Mouse (Mus musculus): ENCODE measurements around the gene Psmb9. TPM values are rescaled to one million over a fixed set of nuclear protein-coding genes. Genes with fewer than 3 reads are reported as not detected.
A peak's percentile ranks its signal among the peaks of the same experiment; 100 is the strongest.
"Not testable (repeated sequence)": the region's sequence is repeated elsewhere in the genome, so short reads cannot be mapped to it uniquely, and the experiment has no call there.

Gene Psmb9
- polyA plus RNA-seq, 3 experiments from 2014 or later, result 330 to 403 (median 338) TPM

DNA sequence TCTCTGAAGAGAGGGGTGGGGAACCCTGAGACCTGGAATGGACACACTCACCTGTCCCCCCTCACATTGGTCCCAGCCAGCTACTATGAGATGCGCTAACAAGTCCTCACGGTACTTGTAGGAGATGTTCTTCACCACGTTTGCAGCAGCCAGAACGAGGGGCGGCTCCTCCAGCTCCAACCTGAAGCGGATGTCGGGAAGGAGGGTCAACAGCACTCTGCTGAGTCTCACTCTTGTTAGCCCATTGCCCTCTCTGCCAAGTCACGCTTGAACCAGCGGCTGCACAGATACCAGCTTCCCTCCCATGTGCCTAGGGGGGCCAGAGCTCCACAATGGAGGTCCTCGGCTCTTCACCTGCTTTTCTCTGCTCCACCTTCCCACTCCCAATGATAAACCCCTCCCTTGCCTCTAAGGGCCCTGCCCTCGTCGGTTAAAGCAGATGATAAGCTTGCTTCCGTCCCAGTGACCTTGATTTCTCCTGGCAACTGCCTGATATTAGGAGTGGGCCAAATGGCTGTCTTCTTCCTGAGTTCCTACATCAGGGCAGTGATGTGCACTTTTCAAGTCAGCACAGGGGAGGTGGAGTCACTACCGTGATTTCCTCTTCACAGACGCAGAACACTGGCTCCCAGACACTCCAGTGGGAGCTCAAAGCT, 3.9 kb downstream of the Psmb9 start:
- ATAC-seq, result no peak

DNA sequence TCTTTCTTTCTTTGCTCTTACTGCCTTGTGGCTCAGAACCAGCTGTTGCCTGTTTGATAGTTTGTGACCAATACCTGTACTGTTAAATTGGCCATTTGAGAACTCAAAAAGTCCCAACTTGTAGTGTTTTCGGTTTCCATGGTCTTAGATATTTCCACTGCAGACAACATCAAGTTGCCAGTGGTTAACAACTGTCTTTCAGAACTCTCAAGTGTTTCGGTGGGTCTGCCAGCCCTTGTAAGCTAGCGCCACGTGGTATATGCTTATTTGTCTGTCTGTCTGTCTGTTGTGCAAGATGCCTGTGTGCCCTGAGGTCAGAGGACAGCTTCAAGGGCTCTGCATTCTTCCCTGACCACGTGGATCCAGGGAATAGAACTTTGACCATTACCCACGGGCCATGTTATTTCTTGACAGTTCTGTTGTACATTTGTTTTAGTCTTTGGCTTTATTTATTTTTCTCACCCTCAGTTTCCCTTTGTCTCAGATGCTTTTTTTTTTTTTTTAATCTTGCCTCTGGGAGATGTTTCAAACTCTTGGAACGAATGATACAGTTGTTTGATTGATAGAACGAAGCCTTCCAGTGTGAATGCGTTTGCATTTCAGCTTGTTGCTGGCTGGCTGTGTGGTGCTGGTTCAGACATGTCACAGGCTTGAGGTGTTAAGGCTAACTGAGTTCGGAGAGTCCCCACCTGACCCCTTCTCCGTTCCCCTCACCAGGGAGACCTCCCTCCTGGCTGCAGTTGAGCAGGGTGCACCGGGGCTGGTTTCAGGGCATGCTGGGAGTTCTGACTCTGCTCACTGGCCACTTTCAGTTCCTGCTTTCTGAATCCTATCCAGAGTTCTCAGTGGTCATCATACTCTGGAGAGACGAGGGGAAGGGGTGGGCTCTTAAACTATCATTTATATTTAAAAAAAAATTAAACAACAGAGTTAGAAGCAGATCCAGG, 7.4 kb downstream of the Psmb9 start:
- no peak for ATAC-seq

DNA sequence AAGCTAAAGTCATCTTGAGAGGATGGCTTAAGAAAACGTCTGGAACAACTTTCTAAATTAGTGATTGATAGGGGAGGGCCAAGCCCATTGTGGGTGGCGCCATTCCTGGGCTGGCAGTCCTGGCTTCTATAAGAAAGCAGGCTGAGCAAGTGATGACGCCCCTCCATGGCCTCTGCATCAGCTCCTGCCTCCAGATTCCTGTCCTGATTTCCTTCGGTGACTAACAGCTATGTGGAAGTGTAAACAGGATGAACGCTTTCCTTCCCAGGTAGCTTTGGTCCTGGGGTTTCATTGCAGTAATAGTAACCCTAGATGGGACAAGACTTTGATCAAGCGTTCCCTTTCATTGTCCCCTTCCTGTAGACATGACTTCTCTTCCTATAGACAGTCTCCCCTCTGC, 8.5 kb downstream of the Psmb9 start:
- ATAC-seq, result no peak

DNA sequence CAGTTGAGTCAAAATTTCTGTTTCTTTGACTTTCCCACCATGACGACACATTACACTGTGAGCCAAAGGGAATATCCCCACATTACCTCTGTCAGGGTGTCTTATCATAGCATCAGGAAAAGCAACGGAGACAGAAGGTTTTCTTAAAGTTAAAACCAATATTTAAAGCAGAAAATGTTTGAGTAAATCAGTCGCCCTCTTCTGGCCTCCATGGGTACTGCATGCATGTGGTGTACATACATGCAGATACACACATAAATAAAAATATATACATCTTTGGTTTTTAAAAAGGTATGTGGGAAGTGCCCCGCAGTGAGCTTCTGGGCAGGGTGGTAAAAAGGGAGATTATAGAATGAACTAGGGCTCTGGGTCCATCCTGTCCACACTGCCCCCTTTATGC, 10.4 kb downstream of the Psmb9 start:
- no peak for ATAC-seq

DNA sequence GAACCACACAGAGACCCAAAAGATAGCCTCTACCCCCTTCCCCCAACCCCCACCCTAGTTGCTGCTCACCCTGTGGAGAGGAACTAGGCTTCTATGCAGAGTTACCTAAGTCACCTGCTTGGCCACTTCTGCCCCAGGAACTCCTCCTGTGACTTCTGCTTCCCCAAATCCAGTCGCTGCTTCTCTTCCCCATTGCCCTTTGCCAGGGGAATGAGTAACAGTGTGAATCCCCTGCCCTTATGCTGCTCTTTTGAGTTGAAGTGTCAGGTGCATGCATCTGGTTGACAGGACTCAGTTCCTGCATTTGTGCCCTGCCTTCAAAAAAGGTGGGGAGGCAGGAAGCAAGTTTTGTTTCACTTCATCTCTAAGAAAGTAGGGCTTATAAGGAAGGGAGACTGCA, 13.5 kb downstream of the Psmb9 start:
- no peak for ATAC-seq

DNA sequence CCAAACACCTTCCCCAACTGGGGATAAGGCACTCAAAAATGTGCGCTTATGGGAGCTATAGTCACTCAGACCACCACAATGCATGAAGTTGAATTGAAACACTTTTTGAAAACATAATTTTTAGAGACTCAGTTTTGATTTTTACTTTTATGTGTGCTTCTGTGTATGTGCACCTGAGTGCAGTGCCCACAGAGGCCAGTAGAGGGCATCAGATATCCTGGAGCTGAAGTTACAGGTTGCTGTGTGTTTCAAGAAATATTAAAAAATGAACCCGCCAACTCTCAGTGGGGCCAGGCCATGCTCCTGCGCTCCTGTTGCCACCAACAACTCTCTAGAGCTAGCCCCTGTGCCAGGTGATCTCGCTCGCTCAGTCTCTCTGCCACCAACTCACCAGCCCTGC, 15.0 kb downstream of the Psmb9 start:
- no peak for ATAC-seq

DNA sequence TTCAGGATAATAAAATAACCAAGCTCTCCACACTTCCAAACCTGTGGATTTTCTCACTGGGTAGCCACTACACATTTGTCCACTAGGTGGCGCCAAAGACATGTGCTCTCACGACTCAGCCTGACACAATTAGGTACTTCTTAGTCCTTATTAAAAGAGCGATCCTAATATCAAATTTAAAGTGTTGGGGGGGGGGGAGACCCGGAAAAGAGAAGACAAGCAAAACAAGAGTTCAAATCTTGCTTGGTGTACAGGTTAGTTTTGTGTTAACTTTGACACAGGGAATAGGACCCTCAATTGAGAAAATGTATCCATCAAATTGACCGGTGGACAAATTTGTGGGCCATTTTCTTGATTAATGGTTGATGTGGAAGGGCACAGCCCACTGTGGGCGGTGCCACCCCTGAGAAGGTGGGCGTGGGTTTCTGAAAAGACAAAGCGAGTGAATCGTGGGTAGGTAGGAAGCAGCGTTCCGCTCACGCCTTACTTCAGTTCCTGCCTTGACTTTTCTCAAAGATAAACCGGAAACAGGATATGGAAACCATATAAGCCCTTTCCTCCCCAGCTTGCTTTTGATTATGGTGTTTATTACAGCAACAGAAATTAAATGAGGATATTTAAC, 16.6 kb downstream of the Psmb9 start:
- ATAC-seq, result peak; percentile 95

DNA sequence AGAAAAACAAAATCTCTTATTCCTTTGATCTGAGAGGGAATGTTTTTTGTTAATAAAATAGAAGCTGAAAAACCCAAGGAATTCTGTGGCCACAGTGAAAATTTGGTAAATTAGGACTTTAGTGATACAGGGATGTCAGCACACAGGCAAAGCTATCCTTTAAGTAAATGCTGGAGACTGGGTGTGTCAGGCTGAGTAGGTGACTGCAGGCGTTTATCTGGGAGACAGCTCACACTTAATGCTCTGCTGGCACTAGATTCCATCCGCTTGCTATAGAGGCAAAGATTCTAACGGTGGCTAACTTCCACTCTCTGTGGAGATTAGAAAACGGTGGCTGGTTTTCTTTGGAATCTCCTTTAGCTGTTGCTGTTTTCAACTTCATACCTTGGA, 17.1 kb downstream of the Psmb9 start:
- ATAC-seq, result peak; percentile 14

DNA sequence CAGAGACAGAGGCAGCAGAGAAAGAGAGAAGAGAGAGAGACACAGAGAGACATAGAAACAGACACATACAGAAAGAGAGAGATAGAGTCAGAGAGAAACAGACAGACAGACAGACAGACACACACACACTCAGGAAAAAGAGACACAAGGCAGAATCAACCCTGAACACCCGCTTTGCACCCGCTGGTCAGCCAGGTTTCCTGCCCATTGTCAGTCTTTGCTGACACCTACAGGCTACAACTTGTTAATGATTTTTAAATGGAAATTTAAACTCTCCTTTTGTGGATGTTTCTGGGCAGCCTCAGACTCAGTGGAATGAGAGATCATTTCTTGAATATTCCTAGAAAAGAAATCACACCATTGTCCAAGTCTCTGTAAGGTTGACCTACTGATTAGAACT, 18.3 kb downstream of the Psmb9 start:
- ATAC-seq, result no peak

DNA sequence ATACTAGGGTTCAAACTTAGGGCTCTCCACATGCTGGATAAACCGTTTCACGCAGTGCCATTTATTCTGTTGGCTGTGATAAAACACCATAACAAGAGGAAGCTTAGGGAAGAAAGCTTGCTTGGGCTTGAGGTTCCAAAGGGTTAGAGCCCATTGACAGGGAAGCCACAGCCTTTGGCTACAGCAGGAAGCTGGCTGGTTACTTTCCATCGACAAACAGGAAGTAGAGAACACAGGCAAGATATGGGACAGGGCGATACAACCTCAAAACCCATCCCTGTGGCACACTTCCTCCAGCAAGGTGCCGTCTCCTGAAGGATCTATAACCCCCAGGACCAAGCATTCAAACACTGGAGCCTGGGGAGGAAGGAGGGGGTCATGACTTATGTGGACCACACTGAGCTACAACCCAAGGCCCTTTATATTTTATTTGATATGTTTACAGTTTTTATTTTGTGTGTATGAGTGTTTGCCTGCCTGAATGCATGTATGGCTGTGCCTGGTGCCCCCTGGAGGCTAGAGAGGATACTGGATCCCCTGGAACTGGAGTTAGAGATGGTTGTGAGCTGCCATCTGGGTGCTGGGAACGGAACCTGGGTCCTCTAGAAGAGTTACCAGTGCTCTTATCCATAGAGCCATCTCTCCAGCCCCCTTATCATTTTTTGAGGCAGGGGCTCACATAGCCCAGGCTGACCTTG, 22.4 kb downstream of the Psmb9 start:
- peak; percentile 52 for ATAC-seq

DNA sequence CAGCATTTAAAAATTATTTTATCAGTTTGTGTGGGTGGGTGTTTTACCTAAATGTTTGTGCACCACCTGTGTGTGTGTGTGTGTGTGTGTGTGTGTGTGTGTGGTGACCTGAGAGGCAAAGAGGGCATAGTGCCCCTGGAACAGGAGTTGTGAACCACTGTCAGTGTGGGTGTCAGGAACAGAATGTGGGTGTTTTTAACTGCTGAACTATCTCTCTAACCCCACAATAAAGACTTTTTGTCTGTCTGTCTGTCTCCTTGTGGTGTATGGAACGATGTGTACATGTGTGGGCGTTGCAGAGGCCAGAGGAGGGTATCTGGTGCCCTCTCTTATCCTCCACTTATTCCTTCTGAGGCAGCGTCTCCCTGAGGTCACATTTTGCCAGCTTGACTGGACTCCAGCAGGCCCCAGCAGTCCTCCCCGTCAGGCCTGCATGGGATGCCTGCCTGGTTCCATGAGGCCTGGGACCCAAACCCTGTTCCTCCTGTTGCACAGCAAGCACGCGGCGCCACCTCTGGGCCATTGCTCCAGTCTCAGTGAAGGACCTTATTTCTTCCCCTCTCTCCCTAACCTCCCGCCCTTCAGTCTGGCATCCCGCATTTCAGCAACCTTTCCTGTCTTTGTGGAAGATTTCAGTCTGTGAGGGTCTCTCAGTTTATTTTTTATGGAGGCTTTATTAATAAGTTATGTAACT, 23.2 kb downstream of the Psmb9 start:
- ATAC-seq, result peak; percentile 66

DNA sequence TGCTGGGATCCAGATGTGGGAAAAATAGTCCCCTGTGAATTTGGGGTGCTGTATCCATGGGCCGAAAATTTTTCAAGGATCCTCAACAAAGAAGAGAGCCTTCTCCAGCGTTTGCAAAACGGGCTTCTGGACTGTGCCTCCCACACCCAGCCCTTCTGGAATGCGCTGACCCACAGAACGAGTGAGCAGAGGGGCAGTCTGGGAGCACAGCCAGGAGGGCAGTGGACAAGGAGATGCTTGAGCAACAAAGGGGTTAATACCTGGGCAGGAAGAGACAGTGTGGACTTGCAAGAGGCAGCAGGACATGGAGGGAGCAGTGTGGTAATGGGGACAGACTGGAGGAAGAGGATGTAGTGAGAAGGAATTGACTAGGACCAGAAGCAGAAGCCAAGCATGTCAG, 32.0 kb downstream of the Psmb9 start:
- ATAC-seq, result no peak

DNA sequence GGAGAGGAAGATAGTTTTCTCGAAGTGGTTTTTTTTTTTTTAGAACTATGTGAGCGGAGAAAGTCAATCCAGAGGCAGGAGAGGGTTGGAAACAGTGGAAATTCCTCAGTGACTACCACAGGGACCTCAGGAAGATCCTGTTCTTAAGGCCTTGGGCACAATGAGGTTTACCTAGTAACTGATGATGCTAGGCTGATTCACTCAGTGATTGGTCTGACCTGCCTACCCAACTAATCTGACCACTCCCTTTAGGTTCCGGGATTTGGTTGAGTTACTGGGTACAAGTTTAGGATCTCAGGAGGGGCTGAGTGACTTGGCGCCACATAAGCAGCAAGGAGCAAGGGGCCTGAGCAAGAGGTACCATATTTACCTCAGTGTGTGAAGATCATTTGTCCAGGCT, 34.6 kb downstream of the Psmb9 start, which contains the start of gene H2-DMb1:
Gene H2-DMb1 (plus strand): TSS at position 150 of the 400 bp plus-strand sequence.
- peak; percentile 38 for ATAC-seq

DNA sequence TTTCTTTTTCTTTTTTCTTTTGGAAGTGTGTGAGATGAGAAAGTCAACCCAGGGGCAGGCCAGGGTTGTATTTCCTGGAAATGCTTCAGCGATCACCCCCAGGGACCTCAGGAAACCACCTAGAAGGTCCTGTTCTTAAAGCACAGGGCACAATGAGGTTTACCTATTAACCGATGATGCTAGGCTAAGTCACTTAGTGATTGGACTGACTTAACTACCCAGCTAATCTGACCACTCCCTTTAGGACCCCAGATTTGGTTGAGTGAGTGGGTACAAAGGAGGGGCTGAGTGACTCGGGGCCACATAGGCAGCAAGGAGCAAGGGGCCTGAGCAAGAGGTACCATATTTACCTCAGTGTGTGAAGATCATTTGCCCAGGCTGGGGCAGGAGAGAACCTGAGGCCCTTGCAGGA, 42.6 kb downstream of the Psmb9 start:
- ATAC-seq, result peak; percentile 42

DNA sequence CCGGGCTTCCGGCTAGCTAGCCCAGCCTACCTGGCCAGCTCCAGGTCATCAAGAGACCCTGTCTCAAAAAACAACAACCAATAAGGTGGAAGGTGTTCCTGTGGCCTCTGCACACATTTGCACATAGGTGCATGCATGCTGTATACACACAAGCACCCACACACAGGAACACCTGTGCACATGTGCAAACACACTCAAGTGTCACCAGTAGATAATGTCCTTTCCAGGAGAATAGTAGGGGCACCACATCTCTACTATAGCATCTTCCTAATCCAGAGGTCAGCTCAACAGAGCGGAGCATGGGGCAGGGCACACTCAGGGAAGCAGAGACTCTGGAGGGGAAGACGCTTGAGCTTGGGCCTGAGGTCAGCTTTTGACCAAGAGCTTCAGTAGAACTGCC, 43.3 kb downstream of the Psmb9 start:
- ATAC-seq, result not testable (repeated sequence)

DNA sequence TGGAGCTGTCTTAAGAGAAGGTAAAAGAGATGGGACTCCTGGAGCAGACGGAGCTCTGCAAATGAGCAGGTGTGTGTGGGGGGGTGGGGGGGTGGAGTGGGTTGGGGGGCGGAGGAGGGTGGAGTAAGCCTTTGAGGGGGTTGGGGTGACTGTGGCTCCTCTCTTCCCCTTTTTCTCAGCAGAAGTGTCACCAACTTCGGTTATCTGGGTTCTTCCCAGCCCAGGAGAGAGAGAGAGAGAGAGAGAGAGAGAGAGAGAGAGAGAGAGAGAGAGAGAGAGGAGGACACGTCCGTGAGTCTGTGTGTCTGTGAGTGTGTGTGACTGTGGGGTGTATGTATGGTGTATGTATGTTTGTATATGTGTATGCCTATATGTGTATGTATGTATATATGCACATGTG, 44.1 kb downstream of the Psmb9 start:
- no peak for ATAC-seq

DNA sequence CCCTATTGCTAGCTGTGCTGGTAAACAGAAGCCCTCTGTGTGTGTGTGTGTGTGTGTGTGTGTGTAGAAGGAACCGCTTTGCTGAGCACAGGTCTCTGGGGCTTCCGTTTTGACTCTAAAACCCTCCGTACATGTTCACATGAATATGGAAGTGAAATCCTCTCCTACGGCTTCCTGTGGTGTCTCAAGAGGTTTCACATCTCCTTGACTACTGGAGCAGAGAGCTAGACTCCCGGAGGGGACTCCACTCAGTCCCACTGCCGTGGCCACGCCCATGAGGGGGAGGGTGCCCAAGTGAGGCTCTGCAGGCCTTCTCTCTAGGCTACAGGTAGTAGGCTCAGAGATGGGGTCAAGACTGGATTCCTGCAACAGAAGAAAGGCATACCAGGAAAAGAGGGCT, 44.5 kb downstream of the Psmb9 start, which contains the start of gene H2-DMb2:
Gene H2-DMb2 (plus strand): TSS at position 275 of the 400 bp plus-strand sequence.
- peak; percentile 81 for ATAC-seq

DNA sequence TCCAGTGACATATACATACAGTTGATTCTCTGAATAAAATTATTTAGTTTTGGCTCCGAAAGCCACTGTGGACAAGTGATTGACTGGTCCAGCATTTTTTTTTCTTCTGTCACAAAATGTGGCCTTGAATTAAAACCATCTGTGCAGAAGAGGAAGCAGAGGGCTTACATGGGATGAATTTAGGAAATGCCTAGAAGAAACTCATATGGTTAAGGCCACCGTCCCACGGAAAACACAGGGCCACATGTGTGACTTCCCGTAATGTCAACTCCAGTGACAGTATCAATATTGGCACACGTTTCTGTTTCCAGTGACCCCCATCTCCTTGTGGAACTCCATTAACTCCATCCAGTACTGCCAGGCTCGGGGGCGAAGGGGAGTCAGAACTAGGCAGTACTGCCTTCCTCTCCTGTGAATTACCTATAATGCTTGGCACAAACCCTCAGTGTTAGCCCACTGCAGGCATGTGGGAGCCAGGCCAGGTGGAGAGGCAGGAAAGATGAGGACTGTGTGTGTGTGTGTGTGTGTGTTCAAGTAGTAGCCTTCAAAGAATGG, 45.0 kb downstream of the Psmb9 start:
- no peak for ATAC-seq

DNA sequence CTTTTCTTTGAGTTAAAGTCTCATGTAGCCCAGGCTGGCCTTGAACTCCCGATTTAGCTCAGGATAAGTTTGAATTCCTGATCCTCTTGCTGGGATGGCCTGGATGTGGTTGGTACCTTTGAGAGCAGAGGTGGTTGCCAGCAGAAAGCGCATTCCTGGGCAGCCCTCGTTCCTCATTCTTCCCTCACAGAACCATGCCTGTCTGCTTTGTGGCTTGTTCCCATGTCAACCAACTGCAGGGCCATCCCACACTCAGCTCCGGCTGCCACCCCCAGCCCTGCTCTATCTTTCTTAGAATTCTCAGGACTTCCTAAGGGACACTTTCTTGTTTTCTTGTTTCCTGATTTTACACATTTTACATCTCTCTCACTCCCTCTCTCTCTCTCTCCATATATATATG, 46.1 kb downstream of the Psmb9 start:
- no peak for ATAC-seq

DNA sequence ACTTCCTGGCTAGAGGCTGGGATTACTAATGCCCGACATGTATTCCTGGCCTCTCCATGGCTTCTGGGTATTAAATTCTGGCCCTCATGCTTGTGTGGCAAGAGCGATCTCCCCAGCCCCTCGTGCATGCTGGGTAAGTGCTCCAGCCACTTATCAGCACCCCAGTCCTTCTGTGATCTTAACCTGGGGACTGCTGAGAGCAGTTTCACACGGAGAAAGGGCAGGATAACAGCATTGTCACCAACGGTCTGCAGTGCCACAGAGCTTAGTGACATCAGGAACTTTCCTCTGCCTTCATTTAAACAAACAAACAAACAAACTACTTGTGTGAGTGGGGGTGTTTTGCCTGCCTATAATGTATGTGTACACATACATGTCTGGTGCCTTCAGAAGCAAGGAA, 47.3 kb downstream of the Psmb9 start:
- no peak for ATAC-seq

DNA sequence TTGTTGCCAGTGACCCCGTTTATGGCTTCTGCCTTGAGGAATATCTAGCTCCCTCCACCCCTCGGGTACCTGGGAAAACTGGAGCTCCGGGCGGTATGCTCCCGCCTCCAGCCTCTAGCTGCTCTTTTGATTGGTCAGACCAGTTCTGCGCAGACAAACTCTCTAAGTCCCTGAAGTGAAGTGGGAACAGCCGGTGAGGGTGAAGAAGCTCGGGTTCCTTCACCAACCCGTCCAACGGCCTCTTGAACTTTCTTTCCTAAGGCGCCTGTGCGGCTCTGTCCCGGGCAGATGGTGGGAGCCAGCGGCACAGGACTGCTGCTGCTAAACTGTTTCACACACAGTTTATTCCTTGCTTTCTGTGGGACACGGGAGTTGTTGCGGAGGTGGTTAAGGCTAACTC, 48.1 kb downstream of the Psmb9 start:
- ATAC-seq, result no peak

DNA sequence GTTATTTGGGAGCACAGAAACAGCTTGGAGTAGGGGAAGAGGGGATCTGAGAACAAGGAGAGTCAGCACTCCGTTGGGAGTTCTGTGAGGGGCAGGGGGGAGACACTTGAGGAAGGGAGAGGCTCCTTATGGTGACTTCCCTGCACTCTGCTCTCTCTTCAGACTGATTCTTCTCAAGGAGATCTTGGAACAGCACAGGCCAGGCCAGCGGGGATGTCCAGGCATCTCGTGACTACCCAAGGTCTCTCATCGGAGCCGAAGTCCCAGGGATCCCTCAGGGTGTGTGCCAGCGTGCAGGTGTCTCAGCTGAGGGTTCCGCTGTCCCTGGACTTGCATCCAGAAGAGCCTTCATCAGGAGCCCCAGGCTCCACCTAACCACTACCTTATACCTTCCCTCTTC, 48.9 kb downstream of the Psmb9 start:
- ATAC-seq, result no peak
